ENCODE assay signal across 11 mouse cellular contexts in genomic region chr5:72646131-72646530, GRCm38 (mm10). TPM values are rescaled to one million over a fixed set of nuclear protein-coding genes. Genes with fewer than 3 reads are reported as not detected.
A peak's percentile ranks its signal among the peaks of the same experiment; 100 is the strongest.
DNase-seq lines count a peak whose midpoint lies in the region; ATAC-seq and TF ChIP-seq lines count a peak whose summit lies in the region.
"Had no signal": no experiment of that assay in that cellular context is flagged by ENCODE, and none has a peak within 500 bp of the region (broad histone marks: within the 10 kb centered on the region; RNA-seq: fewer than 3 reads in every experiment).

No protein-coding gene starts in this region.

- H3K36me3 ChIP-seq in lung, embryonic 14.5 days (ENCODE audit: insufficient read depth), result no peaks in the 10 kb centered on the region
- H3K36me3 ChIP-seq in heart, adult 2 months (ENCODE audit: control insufficient read depth, insufficient read depth, low read length), result no peaks in the 10 kb centered on the region
- H3K36me3 ChIP-seq: forebrain, embryonic 12.5 days had no signal

- no peak for TF ChIP-seq EP300 in heart, adult 2 months (IDR thresholded peaks at IDR 0.05; ENCODE audit: insufficient read depth, low read depth, low read length)

- H3K9me3 ChIP-seq in lung, embryonic 14.5 days (ENCODE audit: low read depth, low read length), result no peaks in the 10 kb centered on the region
- H3K9me3 ChIP-seq: forebrain, embryonic 12.5 days had no signal

- intact Hi-C loops in heart, adult 2 months (cut with DNase I), result no loop called here

- no peak overlapping the region for H3K4me3 ChIP-seq in lung, embryonic 14.5 days (ENCODE audit: low read depth, low read length)
- H3K4me3 ChIP-seq in embryonic fibroblast, embryonic 13.5 days (ENCODE audit: insufficient read depth, low read length), result no peak overlapping the region
- H3K4me3 ChIP-seq in heart, adult 2 months, result no peak overlapping the region
- H3K4me3 ChIP-seq: forebrain, embryonic 12.5 days had no signal

- peak; percentile 15 for DNase-seq in lung, embryonic 14.5 days
- DNase-seq in lung, postnatal 25 days (ENCODE audit: low spot score), result no peak
- DNase-seq in MEL-GATA-1-ER (ENCODE audit: extremely low read depth, low read depth), result peak; percentile 39
- DNase-seq in thymus, postnatal 14 days, result peak; percentile 85
- no peak for DNase-seq in heart, adult 2 months
- no peak for DNase-seq in spleen, adult 12 weeks (ENCODE audit: low spot score)

- TF ChIP-seq CTCF in lung, embryonic 14.5 days (IDR thresholded peaks at IDR 0.05; ENCODE audit: low read depth), result peak; percentile 49
- TF ChIP-seq CTCF in embryonic fibroblast, embryonic 13.5 days (IDR thresholded peaks at IDR 0.05; ENCODE audit: borderline replicate concordance, insufficient read depth, low read length), result peak; percentile 24; the same call in 1 of the 2 replicates
- no peak for TF ChIP-seq CTCF in heart, adult 2 months (IDR thresholded peaks at IDR 0.05)

- no peak overlapping the region for H3K27ac ChIP-seq in lung, embryonic 14.5 days (ENCODE audit: low read depth)
- H3K27ac ChIP-seq in embryonic fibroblast, embryonic 13.5 days (ENCODE audit: insufficient read depth, low read length), result no peak overlapping the region
- no peak overlapping the region for H3K27ac ChIP-seq in heart, adult 2 months
- H3K27ac ChIP-seq: forebrain, embryonic 12.5 days had no signal

- no peak for TF ChIP-seq POLR2A in embryonic fibroblast, embryonic 13.5 days (IDR thresholded peaks at IDR 0.05; ENCODE audit: low read depth, low read length)
- no peak for TF ChIP-seq POLR2A in heart, adult 2 months (IDR thresholded peaks at IDR 0.05; ENCODE audit: insufficient read depth, low read depth, low read length)

- H3K79me2 ChIP-seq in heart, adult 2 months (replicated peaks; ENCODE audit: control insufficient read depth, insufficient read depth, low read length), result no peaks in the 10 kb centered on the region

- ATAC-seq in lung, embryonic 14.5 days (ENCODE audit: insufficient read depth), result no peak
- no peak for ATAC-seq in cerebellum, adult (ENCODE audit: insufficient number of reproducible peaks, low FRiP score, low TSS enrichment)

- H3K27me3 ChIP-seq in lung, embryonic 14.5 days (ENCODE audit: insufficient read depth, low read length), result peaks cover 10% of the 10 kb centered on the region; the same call in 1 of the 2 replicates
- H3K27me3 ChIP-seq in heart, adult 2 months (ENCODE audit: control insufficient read depth, insufficient read depth, low read length), result 0 out of 2 replicates have a peak, but pooled peaks cover 2% of the 10 kb centered on the region

- no peaks in the 10 kb centered on the region for H3K4me1 ChIP-seq in lung, embryonic 14.5 days (ENCODE audit: insufficient read depth)
- H3K4me1 ChIP-seq in embryonic fibroblast, embryonic 13.5 days (ENCODE audit: control insufficient read depth, insufficient read depth, low read length), result peaks cover 2% of the 10 kb centered on the region; the same call in 1 of the 2 replicates
- H3K4me1 ChIP-seq in heart, adult 2 months (ENCODE audit: control insufficient read depth, insufficient read depth, low read length), result no peaks in the 10 kb centered on the region

- no peak overlapping the region for H3K4me2 ChIP-seq in lung, embryonic 14.5 days

- H3K9ac ChIP-seq in lung, embryonic 14.5 days, result no peak overlapping the region
- no peak overlapping the region for H3K9ac ChIP-seq in heart, adult 2 months (ENCODE audit: low read depth, low read length)
- H3K9ac ChIP-seq: forebrain, embryonic 12.5 days had no signal

- 35% methylated on average over 10 of the region's 10 CpGs for WGBS in lung, embryonic 14.5 days
- 40% methylated on average over 10 of the region's 10 CpGs for WGBS in heart, adult 2 months

RNA-seq across cellular contexts. Expression of gene Nipal1, which starts 1.5 kb away (rescaled TPM):
- 0.29 and 0.31 TPM in 2 replicates for polyA plus RNA-seq in lung, embryonic 14.5 days (2014; fragmentation: Nextera tagmentation; extraction: Ambion mirVana)
- polyA plus RNA-seq in embryonic fibroblast, embryonic 13.5 days (2011; ENCODE audit: insufficient read length, low read depth, missing spikeins), result 6.2 and 19.6 TPM in 2 replicates
- not detected for total RNA-seq in heart, adult 2 months (2021)
- not detected in 2 replicates for polyA plus RNA-seq in heart, adult 2 months (2012; rRNA removed)
- total RNA-seq: layer of hippocampus, postnatal 14 days had no signal

RNA-seq across cellular contexts. Expression of gene Cnga1, which starts 2.1 kb away (rescaled TPM):
- not detected in 2 replicates for polyA plus RNA-seq in lung, embryonic 14.5 days (2014; fragmentation: Nextera tagmentation; extraction: Ambion mirVana)
- not detected in 2 replicates for polyA plus RNA-seq in embryonic fibroblast, embryonic 13.5 days (2011; ENCODE audit: insufficient read length, low read depth, missing spikeins)
- total RNA-seq in heart, adult 2 months (2021), result not detected
- not detected in 2 replicates for polyA plus RNA-seq in heart, adult 2 months (2012; rRNA removed)
- total RNA-seq: layer of hippocampus, postnatal 14 days had no signal
- polyA plus RNA-seq: forebrain, embryonic 12.5 days; heart, embryonic 16.5 days had no signal

RNA-seq across cellular contexts. Expression of gene Gm5868, which starts 58.8 kb away (rescaled TPM):
- 0.17 and 0.20 TPM in 2 replicates for polyA plus RNA-seq in lung, embryonic 14.5 days (2014; fragmentation: Nextera tagmentation; extraction: Ambion mirVana)
- polyA plus RNA-seq in embryonic fibroblast, embryonic 13.5 days (2011; ENCODE audit: insufficient read length, low read depth, missing spikeins), result not detected in 2 replicates
- not detected for total RNA-seq in heart, adult 2 months (2021)
- polyA plus RNA-seq in heart, adult 2 months (2012; rRNA removed), result not detected in 2 replicates

Comparison
In these comparisons a context has a peak if more than half of its experiments do, and no peak if none do; other contexts are left out.
1. DNase-seq: peak in lung, embryonic 14.5 days (single experiment), MEL-GATA-1-ER (single experiment) and thymus, postnatal 14 days (single experiment); none in lung, postnatal 25 days (single experiment), heart, adult 2 months (0 of 2) and spleen, adult 12 weeks (single experiment).